Mouse (Mus musculus) adrenal gland, adult 18-20 months (tissue): Measurements from ENCODE around the gene F9. TPM values are rescaled to one million over a fixed set of nuclear protein-coding genes. Genes with fewer than 3 reads are reported as not detected.
"Not testable (repeated sequence)": the region's sequence is repeated elsewhere in the genome, so short reads cannot be mapped to it uniquely, and the experiment has no call there.

Experiments used
- DNase-seq, 2 experiments: peaks; one replicate each; pipeline ENCODE4 v3.0.0; 2021 to 2022; ENCODE audit warnings: low spot score in 2 of 2
- long read RNA-seq, 2 experiments: library from polyadenylated mRNA; stranded (forward); transcript quantifications; one replicate each; pipeline ENCODE4 v2.0.0; 2021
- total RNA-seq, 2 experiments: library from RNA; stranded (reverse); gene quantifications; 1 replicate in 1 of 2; 2 replicates in 1 of 2; pipeline ENCODE4 v1.2.3; 2021

F9 gene
- total RNA-seq = under 1 TPM in 1 of 2 experiments, not detected in 1; 0.10 TPM
- long read RNA-seq, experiment 1 = 0 reads
- long read RNA-seq, experiment 2 = 0 reads

DNA sequence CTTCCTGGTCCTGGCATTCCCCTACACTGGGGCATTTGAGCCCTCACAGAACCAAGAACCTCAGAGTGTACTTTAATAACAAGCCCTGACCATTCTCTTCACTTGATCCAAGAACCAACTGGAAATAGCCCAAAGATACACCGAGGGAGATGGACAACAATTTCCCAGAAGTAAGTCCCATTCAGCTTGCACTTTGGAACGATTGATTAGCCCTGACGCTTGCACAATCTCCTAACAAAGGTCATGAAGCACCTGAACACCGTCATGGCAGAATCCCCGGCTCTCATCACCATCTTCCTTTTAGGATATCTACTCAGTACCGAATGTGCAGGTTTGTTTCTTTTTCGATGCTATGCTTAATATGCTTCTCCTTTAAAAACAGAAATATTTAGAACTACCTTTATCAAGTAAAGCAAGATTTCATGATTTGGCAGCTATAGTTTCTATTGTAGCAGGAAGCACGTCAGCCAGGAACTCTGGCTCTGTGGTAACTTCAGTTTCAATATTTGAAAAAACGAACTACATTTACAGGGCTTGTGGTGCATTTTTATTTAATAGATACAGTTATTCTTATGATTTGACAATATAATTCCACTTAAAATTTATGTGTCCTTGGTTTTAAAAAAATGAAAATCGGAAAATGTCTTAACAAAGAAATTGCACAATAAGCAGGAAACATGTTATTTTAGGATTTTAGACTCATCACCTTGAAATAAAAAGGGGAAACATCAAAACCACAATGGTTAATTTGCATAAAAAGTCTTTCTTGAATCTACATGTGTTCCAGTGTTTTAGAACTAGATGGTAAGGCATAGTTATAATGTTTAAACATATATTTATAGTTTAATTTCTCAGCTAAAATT is at the start of gene F9:
Gene F9 (plus strand): TSS at position 244 of the 863 bp plus-strand sequence.
- no peak for DNase-seq

DNA sequence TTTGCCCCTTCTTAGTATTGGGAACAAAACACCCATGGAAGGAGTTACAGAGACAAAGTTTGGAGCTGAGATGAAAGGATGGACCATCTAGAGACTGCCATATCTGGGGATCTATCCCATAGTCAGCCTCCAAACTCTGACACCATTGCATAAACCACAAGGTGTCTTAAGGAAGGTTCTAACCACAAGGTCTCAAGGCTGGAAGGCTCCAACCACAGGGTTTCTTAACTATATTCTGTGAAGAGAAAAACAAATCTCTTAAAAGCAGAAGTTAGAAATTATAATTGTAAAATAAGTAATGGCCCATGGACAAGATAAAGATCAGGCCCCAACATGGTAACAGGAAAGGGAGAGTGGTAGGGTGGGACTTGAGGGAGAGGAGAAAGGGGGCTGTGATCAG is 29.5 kb upstream of the F9 start:
- not testable (repeated sequence) for DNase-seq

DNA sequence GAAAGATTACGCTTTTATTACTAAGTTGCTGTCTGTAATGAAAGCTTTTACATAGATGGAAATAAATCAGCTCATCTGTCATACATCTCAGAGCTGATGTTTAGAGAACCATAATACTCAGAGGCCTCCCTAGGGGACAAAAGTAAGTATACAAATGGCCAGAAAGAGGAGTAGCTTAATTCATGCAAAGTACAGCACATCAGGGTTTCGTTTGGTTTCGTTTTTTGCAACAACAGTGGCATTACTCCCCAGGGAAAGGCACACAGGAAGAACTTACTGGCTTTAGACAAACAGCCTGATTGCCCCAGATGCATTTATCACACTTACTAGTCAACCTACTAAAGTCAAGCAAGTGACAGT is 800 bp downstream of the F9 start:
- DNase-seq = no peak

- DNase-seq = no peak
Measured at GRCm38 (mm10) chrX:60001461-60001860, 2.2 kb downstream of the F9 start.

DNA sequence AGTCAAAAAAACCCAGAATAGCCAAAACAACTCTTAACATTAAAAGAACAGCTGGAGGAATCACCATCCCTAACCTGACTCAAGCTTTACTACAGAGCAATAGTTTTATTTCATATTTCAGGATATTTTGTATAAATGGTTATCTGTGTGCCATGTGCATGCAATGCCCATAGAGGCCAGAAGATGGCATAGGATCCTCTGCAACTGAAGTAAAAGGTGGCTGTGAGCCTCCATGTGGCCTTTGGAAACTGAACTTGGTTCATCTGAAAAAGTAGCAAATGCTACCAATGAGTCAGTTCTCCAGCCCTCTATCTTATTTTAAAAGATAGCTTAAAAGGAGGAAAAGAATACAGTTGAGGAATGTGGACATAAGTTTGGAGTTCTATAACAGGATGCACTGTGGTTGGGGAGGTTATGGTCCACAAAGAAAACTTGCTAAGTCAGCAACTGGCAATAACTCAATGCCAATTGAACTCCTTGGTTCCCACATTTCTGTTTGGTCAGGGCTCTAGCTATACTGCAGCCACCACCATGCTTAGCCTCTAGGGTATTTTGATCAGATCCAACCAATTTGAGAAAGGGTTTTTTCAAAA is 13.9 kb downstream of the F9 start:
- peak in 1 of 2 experiments; percentile 24 for DNase-seq

DNA sequence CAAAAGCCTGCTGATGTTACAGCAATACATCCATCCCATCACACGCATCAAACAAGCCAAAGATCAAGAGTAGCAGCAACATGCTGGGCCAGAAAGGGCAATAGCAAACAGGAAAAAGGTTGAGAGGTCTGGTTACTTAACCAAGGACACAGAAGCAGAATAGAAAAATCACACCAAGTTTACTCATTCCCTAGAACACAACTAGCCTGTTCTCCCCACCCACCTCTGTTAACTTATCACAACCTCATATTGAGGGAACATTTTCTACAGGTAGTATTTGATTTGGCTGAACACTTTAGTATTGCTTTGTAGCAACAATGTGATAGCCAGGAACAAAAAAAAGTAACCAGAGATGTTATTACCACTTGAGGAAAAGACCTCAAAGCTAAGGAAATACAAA is 15.3 kb downstream of the F9 start:
- DNase-seq = no peak

- DNase-seq = no peak
Measured at GRCm38 (mm10) chrX:60021007-60021406, 21.7 kb downstream of the F9 start.

GRCm38 (mm10) chrX:60021595-60021994 is 22.3 kb downstream of the F9 start:
- DNase-seq = no peak

- no peak for DNase-seq
Measured at GRCm38 (mm10) chrX:60026654-60027053, 27.4 kb downstream of the F9 start.

- no peak for DNase-seq
Measured at GRCm38 (mm10) chrX:60054745-60055144, 55.5 kb downstream of the F9 start.

- DNase-seq = no peak
Measured at GRCm38 (mm10) chrX:60055185-60055584, 55.9 kb downstream of the F9 start.

DNA sequence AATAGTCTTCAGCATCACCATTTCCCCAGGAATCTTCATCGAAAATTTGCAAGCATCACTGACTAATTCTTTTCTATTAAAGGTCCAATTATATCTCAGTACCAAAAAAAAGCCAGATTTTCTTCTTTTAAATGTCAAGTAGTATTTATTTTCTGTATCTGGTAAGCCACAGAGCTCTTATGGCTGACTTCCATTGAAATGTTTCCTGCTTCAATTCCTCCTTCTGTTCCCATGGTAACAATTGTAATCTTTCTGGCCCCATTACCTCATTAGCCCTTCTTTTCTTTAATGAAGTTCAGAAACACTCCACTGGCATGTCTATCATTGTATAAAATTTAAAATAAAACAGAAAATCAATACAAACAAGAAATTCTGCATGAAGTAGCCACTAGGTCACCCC is 76.1 kb downstream of the F9 start:
- DNase-seq = no peak

Other genes starting within 250 kb of the F9 start
- gene Mcf2, start 179.6 kb downstream of the F9 start, total RNA-seq = under 1 TPM in 1 of 2 experiments, not detected in 1; 0.10 TPM